Mouse (Mus musculus): Measurements from ENCODE around the gene Lhx5. TPM values are rescaled to one million over a fixed set of nuclear protein-coding genes. Genes with fewer than 3 reads are reported as not detected.

Lhx5 gene
- polyA plus RNA-seq, 1 experiment from 2014 or later = not detected

DNA sequence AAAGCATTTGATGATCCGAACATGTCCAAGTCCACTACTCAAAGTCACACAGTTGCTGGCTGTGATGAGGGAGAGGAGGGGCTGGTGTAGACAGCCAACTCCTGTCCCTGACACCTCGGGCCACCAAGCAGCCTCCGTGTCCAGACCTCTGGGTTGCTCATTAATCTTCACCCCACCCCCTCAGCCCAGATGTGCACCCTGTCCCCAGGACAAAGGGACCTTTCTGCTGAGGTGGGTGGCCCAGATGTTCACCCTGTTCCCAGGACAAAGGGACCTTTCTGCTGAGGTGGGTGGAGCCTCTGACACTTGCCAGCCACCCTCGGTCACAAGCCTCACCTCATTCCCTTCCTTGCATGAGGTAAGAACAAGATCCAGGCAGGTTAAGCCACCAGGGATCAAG, 40.0 kb downstream of the Lhx5 start:
- ATAC-seq (ENCODE audit: insufficient number of reproducible peaks, low FRiP score, low TSS enrichment, low read depth) = no peak
- no peak overlapping the region for H3K9ac ChIP-seq
- H3K27ac ChIP-seq = no peak overlapping the region
- H3K4me1 ChIP-seq = no peaks in the 10 kb centered on the region
- no peaks in the 10 kb centered on the region for H3K36me3 ChIP-seq
- 35% methylated on average over 4 of the region's 4 CpGs for WGBS
- no peaks in the 10 kb centered on the region for H3K27me3 ChIP-seq
- H3K4me2 ChIP-seq = no peak overlapping the region
- no peaks in the 10 kb centered on the region for H3K9me3 ChIP-seq
- H3K4me3 ChIP-seq = no peak overlapping the region

DNA sequence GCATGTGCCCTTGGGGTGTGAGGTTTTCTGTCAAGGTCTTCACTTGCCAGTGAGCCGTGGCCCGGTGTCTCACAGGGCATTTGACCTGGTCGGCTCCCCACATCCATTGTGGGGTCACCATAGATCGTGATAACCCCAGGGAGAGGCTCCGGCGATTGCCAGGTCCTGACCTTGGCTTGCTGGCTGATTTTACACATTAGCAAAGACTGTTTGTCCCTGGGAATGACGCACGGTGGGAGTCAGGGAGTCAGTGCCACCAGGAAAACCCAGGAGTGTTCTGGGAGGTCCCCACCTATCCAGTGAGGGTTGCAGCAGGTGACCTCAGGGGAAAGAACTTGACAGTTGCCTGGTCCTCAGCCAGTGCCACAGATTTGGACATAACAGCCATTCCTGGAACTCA, 41.3 kb downstream of the Lhx5 start, which contains the start of gene Sdsl:
Sdsl (minus strand) TSS at position 41 of the 400 bp plus-strand sequence.
- Histone ChIP-seq H3K9me3 (no peaks in the 10 kb centered on the region), H3K4me1 (no peaks in the 10 kb centered on the region), H3K4me2 (no peak within 1 kb of the TSS), H3K27ac (no peak within 1 kb of the TSS), H3K36me3 (no peaks in the 10 kb centered on the region), H3K4me3 (no peak within 1 kb of the TSS), H3K9ac (no peak within 1 kb of the TSS), H3K27me3 (0 out of 2 replicates have a peak, but pooled peaks cover 4% of the 10 kb centered on the region)
- 81% methylated on average over 8 of the region's 8 CpGs for WGBS
- no peak for ATAC-seq (ENCODE audit: insufficient number of reproducible peaks, low FRiP score, low TSS enrichment, low read depth)

DNA sequence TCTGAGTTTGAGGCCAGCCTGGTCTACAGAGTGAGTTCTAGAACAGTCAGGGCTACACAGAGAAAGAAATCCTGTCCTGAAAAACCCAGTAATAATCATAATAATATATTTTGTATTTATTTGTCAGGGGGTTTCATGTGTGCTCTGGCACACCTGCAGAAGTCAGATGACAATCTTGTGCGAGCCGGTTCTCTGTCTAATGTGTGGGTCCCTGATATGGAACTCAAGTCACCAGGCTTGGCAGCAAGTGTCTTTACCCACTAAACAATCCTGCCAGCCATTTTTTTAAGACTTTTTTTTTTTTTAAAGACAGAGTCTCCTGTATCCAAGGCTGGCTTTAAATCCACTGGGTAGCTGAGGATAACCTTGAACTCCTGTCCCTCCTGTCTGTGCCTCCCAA, 41.9 kb downstream of the Lhx5 start:
- no peak for ATAC-seq (ENCODE audit: insufficient number of reproducible peaks, low FRiP score, low TSS enrichment, low read depth)
- 85% methylated on average over 2 of the region's 2 CpGs for WGBS
- H3K4me1 ChIP-seq = no peaks in the 10 kb centered on the region
- H3K36me3 ChIP-seq = no peaks in the 10 kb centered on the region
- H3K4me2 ChIP-seq = no peak overlapping the region
- 0 out of 2 replicates have a peak, but pooled peaks cover 4% of the 10 kb centered on the region for H3K27me3 ChIP-seq
- H3K9ac ChIP-seq = no peak overlapping the region
- H3K27ac ChIP-seq = no peak overlapping the region
- no peak overlapping the region for H3K4me3 ChIP-seq
- no peaks in the 10 kb centered on the region for H3K9me3 ChIP-seq

DNA sequence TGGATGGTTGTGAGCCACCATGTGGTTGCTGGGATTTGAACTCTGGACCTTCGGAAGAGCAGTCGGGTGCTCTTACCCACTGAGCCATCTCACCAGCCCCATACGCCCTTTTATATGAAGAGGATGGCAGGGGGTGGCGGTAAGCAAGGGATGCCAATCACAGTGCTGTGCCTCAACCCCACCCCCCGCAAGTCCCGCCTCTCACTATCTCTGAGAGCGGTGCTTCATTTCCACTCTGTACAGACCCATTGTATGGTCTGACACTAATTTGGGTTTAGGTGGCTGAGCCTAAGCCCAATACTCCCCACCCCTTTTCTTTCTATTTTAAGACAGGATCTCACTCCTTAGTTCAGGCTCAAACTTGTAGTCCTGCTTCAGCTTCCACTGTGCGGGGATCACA, 44.4 kb downstream of the Lhx5 start:
- no peaks in the 10 kb centered on the region for H3K36me3 ChIP-seq
- 0 out of 2 replicates have a peak, but pooled peaks cover 4% of the 10 kb centered on the region for H3K27me3 ChIP-seq
- no peak for ATAC-seq (ENCODE audit: insufficient number of reproducible peaks, low FRiP score, low TSS enrichment, low read depth)
- no peak overlapping the region for H3K4me3 ChIP-seq
- WGBS = 54% methylated on average over 8 of the region's 8 CpGs
- H3K9ac ChIP-seq = no peak overlapping the region
- no peak overlapping the region for H3K27ac ChIP-seq
- no peaks in the 10 kb centered on the region for H3K9me3 ChIP-seq
- no peaks in the 10 kb centered on the region for H3K4me1 ChIP-seq
- H3K4me2 ChIP-seq = no peak overlapping the region

DNA sequence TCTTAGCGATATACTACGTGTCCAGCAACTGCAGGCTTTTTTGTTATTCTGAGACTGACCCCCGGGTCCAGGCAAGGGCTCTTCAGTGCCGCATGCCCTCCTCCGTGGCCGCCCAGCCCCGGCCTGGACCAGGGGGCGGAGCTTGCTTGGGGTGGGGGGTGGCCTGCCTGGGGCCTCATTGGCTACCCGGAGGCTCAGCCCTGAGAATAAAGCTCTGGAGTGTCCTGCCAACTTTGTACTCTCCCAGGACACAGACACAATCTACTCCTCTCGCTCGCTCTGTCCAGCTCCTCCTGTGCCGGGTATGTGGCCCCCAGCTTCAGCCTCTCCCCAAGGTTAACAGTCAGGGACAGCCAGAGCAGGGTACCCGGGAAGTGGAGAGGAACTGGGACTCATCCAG, 44.8 kb downstream of the Lhx5 start, which contains the start of gene Sds:
Sds (plus strand) TSS at position 231 of the 400 bp plus-strand sequence.
- H3K9ac ChIP-seq = no peak within 1 kb of the TSS
- H3K4me3 ChIP-seq = no peak within 1 kb of the TSS
- peaks cover 8% of the 10 kb centered on the region; the same call in 1 of the 2 replicates for H3K27me3 ChIP-seq
- WGBS = 14% methylated on average over 13 of the region's 13 CpGs
- no peaks in the 10 kb centered on the region for H3K4me1 ChIP-seq
- no peaks in the 10 kb centered on the region for H3K9me3 ChIP-seq
- no peak for ATAC-seq (ENCODE audit: insufficient number of reproducible peaks, low FRiP score, low TSS enrichment, low read depth)
- H3K36me3 ChIP-seq = no peaks in the 10 kb centered on the region
- no peak within 1 kb of the TSS for H3K4me2 ChIP-seq
- no peak within 1 kb of the TSS for H3K27ac ChIP-seq

DNA sequence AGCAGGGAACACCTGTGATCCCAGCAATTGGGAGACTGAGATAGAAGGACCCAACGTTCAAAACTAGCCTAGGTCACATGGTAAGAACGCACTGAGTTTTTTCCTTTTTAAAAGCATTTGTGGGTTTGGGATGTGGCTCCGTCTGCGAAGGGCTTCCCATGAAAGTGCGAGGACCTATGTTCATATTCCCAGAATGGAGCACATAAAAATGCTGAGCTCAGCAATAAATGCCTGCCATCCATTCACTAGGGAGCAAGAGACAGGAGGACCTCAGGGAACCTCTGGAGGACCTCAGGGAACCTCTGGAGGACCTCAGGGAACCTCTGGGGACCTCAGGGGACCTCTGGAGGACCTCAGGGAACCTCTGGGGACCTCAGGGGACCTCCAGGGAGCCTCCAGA, 46.5 kb downstream of the Lhx5 start:
- Histone ChIP-seq H3K4me1 (no peaks in the 10 kb centered on the region), H3K27ac (no peak overlapping the region), H3K9ac (no peak overlapping the region), H3K4me2 (no peak overlapping the region), H3K36me3 (no peaks in the 10 kb centered on the region), H3K4me3 (no peak overlapping the region), H3K27me3 (peaks cover 9% of the 10 kb centered on the region; the same call in 1 of the 2 replicates), H3K9me3 (no peaks in the 10 kb centered on the region)
- WGBS = 92% methylated on average over 5 of the region's 5 CpGs
- ATAC-seq (ENCODE audit: insufficient number of reproducible peaks, low FRiP score, low TSS enrichment, low read depth) = no peak

DNA sequence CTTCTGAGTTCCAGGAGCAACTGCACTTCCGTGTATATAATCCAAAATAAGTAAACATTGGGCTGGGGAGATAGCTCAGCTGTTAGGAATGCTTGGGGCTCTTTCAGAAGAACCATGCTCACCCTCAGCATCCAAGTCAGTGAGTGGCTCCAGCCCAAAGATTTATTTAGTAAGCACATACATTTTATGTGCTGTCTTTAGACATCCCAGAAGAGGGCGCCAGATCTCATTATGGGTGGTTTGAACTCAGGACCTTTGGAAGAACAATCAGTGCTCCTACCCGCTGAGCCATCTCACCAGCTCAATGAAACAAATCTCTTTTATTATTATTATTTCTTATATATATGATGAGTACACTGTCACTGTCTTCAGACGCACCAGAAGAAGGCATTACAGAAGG, 48.0 kb downstream of the Lhx5 start:
- Histone ChIP-seq H3K9me3 (no peaks in the 10 kb centered on the region), H3K27me3 (peaks cover 9% of the 10 kb centered on the region; the same call in 1 of the 2 replicates), H3K27ac (no peak overlapping the region), H3K4me3 (no peak overlapping the region), H3K4me2 (no peak overlapping the region), H3K9ac (no peak overlapping the region), H3K4me1 (no peaks in the 10 kb centered on the region), H3K36me3 (peaks cover 10% of the 10 kb centered on the region; the same call in 1 of the 2 replicates)
- no peak for ATAC-seq (ENCODE audit: insufficient number of reproducible peaks, low FRiP score, low TSS enrichment, low read depth)
- WGBS = 71% methylated on average over 4 of the region's 4 CpGs

DNA sequence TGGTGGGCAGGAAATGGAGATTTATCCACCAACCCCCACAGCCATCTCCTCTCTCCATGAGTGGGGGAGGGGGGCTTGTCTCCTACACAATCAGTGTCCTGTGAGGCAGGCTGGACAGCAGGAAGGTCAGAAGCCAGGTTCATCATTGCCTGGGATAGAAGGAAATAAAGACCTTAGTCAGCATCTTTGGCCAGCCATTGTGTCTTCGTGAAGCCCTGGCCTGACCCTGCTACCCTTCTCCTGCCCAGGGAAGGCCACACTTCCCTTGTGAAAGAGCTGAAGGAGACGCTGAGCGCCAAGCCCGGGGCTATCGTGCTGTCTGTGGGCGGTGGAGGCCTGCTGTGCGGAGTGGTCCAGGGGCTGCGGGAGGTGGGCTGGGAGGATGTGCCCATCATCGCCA, 49.7 kb downstream of the Lhx5 start:
- Histone ChIP-seq H3K27ac (no peak overlapping the region), H3K4me1 (no peaks in the 10 kb centered on the region), H3K9me3 (no peaks in the 10 kb centered on the region), H3K36me3 (peaks cover 27% of the 10 kb centered on the region), H3K9ac (no peak overlapping the region), H3K4me2 (no peak overlapping the region), H3K4me3 (no peak overlapping the region), H3K27me3 (peaks cover 9% of the 10 kb centered on the region; the same call in 1 of the 2 replicates)
- ATAC-seq (ENCODE audit: insufficient number of reproducible peaks, low FRiP score, low TSS enrichment, low read depth) = no peak
- 72% methylated on average over 9 of the region's 9 CpGs for WGBS

DNA sequence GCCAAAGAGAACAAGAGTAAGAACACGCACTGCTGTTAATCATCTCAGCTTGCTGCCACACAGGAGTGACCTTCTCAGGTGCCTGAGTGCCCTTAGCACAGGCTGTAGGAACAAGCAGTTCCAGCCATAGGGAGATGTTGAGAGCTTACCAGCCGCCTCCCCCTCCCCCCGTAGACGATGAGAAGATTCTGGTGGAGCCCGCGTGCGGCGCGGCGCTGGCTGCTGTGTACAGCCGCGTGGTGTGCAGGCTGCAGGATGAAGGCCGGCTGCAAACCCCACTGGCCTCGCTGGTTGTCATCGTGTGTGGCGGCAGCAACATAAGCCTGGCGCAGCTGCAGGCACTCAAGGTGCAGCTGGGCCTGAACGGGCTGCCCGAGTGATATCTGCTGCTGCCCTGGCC, 51.9 kb downstream of the Lhx5 start:
- no peak overlapping the region for H3K4me3 ChIP-seq
- H3K27ac ChIP-seq = no peak overlapping the region
- H3K4me1 ChIP-seq = no peaks in the 10 kb centered on the region
- no peaks in the 10 kb centered on the region for H3K9me3 ChIP-seq
- WGBS = 83% methylated on average over 19 of the region's 19 CpGs
- ATAC-seq (ENCODE audit: insufficient number of reproducible peaks, low FRiP score, low TSS enrichment, low read depth) = no peak
- no peak overlapping the region for H3K4me2 ChIP-seq
- peaks cover 6% of the 10 kb centered on the region; the same call in 1 of the 2 replicates for H3K27me3 ChIP-seq
- H3K9ac ChIP-seq = no peak overlapping the region
- peaks cover 48% of the 10 kb centered on the region for H3K36me3 ChIP-seq

DNA sequence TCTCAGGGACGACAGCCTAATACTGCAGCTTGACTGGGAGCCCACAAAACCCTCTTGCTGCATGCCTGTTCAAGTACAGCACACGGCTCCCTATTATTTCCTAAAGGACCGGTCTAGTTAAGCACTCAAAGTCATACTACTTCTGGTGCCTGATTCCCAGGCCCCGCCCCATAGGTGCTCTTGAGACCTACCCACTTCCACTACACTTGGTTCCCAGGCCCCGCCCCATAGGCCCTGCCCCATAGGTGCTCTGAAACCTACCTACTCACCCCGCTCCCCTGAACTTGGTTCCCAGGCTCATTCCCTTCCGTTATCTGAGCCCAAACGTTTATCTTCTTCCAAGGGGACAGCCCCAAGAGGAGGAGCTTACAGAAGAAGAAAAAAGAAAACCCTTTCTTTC, 56.3 kb downstream of the Lhx5 start:
- Histone ChIP-seq H3K36me3 (peaks cover 77% of the 10 kb centered on the region), H3K27ac (no peak overlapping the region), H3K4me3 (no peak overlapping the region), H3K9me3 (no peaks in the 10 kb centered on the region), H3K4me1 (no peaks in the 10 kb centered on the region), H3K9ac (no peak overlapping the region), H3K4me2 (no peak overlapping the region), H3K27me3 (no peaks in the 10 kb centered on the region)
- no peak for ATAC-seq (ENCODE audit: insufficient number of reproducible peaks, low FRiP score, low TSS enrichment, low read depth)
- 82% methylated on average over 8 of the region's 8 CpGs for WGBS

DNA sequence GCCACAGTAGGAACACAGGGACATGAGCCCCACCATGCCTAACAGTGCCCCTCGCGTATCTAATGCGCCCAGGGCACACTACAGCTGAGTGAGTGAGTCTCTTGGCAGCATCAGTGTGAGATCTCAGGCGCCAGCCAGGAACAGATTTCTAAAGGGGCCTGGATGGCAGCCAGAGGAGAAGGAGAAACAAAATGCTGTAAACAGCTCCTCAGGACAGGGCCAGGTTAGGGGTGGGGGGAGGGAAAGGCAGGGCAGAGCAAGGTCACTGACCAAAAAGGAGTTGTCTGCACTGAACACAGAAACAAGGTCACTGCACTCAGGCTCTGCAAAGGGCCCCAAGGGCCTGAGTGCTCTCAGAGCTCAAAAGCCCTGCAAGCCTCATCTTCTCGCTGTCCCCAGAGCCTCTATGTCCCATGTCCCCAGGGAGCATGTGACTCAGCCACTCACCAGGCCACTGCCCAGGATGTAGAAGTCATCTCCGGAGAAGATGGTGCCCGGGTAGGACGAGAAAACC, 59.2 kb downstream of the Lhx5 start:
- Histone ChIP-seq H3K4me3 (no peak overlapping the region), H3K4me2 (no peak overlapping the region), H3K9ac (no peak overlapping the region), H3K4me1 (no peaks in the 10 kb centered on the region), H3K36me3 (peaks cover 82% of the 10 kb centered on the region), H3K27ac (no peak overlapping the region), H3K27me3 (no peaks in the 10 kb centered on the region), H3K9me3 (no peaks in the 10 kb centered on the region)
- WGBS = 68% methylated on average over 8 of the region's 8 CpGs
- ATAC-seq (ENCODE audit: insufficient number of reproducible peaks, low FRiP score, low TSS enrichment, low read depth) = no peak
